Mouse (Mus musculus) thymus, postnatal 0 days (tissue): Measurements from ENCODE around the gene Cfap77. TPM values are rescaled to one million over a fixed set of nuclear protein-coding genes. Genes with fewer than 3 reads are reported as not detected.
A peak's percentile ranks its signal among the peaks of the same experiment; 100 is the strongest.

Experiments
- DNase-seq: peaks from one replicate; pipeline ENCODE4 v3.0.0-alpha.2; 2015; ENCODE audit warnings: low spot score
- polyA plus RNA-seq: library from polyadenylated mRNA; unstranded; fragments of >200 nt; fragmentation: Nextera tagmentation; extraction: Ambion mirVana; gene quantifications from 2 replicates; pipeline ENCODE4 v1.2.1, GENCODE M21; 2015

The Cfap77 gene
- polyA plus RNA-seq, 1 experiment from 2014 or later = 0.27 TPM

DNA sequence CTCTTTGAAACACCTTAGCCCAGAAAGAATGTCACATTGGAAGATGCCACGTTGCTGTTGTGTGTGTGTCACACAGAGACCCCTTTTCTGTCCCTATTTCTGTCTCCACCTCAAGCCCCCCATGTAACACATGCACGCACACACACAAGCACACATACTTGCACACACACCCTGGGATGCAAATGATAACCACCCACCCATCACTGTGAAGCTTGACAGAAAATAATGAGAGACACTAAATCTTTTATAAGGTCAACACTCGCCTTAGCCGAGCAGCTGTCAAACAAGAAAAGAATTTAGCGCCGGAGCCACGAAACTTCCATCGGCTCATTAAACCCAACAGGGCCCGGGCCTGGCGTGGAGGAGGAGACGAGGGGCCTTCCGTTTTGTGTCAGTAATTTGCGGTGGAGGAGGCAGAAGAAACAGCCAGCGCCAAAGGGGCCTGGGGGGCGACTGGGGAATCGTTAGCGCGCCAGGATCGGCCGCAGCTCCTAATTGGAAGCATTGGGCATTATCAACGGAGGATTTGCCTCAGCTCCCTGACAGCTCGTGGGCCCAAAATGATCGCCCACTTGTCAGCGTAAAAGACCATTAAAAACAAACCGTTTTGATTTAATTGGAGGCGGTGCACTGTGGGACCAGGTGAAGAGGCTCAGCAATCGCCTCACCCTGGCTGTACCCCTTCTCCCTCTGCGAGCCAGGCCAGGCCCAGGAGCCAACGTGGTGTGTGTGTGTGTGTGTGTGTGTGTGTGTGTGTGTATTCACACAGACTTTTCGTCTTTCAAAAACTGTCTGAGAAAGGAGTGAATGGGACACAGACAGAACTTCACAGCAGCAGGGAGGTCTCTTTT lies 111.0 kb downstream of the Cfap77 start:
- no peak for DNase-seq

DNA sequence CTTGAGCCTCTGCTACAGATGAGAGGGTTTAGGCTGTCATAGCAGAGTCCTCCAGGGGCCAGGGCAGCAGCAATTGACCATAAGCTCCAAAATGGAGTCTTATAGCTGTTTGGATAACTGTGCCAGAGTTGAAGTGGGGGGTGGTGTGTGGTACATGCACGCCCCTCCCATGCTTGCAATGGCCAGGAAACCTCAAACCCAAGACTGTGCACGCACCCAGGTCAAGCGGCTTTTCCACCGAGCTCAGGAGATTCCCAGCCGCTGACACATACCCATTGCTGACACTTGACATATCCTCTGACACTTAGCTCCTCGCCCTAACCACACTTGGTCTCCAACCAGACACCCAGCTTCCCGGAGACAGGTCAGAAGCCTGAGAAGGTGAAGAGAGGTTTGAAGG lies 115.9 kb downstream of the Cfap77 start:
- no peak for DNase-seq

DNA sequence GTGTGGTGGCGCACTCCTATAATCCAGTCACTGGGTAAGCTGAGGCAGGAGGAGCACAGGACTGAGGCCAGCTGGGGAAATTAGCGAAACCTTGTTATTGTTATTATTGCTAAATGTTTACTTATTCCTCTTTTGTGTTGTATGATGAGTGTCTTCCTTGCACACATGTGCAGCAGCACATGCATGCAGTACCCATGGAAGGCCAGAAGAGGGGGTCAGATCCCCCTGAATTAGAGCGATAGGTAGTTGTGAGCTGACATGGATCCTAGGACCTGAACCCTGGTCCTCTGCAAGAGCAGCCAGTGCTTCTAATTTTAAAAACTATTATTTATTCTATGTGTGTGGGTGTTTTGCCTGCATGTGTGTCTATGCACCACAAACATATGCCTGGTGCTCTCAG lies 124.3 kb downstream of the Cfap77 start:
- no peak for DNase-seq

DNA sequence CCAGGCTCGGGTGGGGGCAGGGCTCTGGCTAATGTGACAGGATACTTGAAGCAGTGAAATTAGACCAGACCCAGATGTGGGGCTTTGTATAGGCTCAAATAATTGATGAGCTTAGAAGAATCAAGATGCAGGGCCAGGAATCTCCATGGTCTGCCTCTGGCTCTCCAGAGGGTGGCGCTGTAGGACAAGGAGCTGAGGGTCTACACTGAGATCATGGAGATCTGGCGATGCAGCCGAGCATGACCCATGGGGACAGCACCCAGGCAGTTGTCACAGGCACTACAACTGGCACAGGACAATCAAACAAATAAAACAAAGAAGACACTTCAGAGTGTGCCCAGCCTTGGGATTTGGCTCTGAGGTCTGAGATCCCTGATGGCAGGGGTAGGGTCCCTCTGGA lies 131.0 kb downstream of the Cfap77 start:
- peak; percentile 27 for DNase-seq

DNA sequence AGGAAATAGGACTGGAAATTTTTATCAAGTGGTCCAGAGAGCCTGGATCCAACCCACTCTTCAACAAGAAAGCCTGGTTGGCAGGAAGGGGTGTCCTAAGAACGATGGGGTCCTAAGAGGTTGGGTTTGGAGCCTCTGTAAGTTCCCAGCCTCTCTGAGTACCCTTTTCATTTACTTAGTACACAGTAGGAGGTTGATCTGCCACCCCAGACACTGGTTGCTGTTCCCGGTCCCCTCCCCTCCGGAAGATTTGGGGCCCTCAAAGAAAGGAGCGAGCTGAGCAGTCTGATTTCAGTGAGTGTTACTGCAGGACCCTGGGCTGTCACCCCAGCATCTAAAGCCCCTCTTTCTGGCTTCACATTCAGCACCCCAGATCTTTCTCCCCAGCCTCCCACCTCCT lies 135.9 kb downstream of the Cfap77 start:
- DNase-seq = no peak

DNA sequence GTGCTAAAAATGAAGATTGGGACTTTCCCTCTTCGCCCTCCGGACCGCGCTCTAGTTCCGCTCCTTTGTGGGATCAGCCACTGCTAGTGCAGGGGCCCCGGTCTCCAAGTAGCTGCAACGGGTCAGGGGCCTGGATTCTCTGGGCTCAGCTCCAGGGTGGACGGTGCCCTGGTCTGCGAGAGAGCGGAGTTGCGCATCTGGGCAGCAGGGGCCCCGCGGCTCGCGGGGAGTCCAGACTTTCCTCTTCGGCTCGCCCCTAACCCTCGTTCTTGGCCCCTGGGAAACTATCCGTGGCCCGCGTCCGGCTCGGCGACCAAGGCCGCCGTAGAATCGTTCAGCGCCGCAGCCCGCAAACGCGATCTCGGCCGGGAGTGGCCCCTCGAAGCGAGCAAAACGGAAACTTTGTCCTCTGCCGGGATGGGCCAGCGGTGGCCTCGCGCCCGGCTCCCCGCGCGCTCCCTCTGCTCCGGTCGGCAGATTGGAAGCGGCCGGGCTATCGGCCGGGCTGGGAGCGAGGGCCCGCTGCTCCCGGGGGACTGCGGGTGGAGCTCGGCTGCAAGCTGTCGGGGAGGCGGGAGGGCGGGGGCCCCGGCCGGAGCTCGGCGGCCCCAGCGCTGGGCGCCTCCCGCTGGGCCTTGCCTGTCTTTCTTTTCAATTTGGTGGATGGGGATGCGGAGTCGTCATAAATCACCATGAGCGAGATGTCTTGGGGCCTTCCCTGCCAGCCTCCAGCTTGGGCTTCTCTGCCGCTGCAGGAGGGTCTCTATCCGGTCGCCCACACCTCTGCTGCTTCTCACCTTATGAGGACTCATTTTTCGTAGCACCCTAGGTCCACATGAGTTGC lies 137.1 kb downstream of the Cfap77 start:
- DNase-seq = no peak

DNA sequence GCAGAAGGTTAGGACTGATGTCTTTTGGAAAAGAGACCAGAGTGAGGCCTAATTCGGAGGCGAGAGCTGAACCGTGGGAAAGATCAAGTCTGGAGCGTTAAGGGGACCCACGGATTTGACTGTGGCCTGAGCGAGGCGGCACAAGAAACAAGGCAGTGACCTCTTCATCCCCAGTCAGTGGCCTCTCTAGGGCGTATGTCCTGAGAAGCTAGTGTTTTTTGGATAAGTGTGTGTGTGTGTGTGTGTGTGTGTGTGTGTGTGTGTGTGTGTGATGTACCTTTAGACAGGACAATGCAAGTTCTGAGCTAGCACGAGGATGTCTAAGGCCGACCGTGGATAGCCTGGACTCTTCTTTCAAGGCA lies 137.7 kb downstream of the Cfap77 start:
- no peak for DNase-seq

DNA sequence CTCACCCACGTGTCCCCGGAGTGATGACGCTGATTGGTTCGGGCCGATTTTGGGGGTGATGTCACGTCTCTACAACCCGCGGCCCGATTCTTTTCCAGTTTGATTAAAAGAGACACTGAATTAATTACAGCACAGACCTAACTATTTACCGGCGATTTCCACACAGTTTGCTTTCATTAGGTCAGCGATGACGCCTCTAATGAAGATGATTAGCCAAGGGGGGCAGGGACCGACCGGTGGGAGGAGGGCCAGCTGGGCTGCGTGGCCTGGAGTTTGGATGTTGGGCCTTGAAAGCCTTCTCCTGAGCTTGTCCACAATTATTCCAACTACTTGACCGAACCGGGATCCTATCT lies 138.4 kb downstream of the Cfap77 start, which contains the start of gene Barhl1:
Barhl1 (minus strand) TSS at position 156 of the 353 bp plus-strand sequence.
- no peak for DNase-seq

DNA sequence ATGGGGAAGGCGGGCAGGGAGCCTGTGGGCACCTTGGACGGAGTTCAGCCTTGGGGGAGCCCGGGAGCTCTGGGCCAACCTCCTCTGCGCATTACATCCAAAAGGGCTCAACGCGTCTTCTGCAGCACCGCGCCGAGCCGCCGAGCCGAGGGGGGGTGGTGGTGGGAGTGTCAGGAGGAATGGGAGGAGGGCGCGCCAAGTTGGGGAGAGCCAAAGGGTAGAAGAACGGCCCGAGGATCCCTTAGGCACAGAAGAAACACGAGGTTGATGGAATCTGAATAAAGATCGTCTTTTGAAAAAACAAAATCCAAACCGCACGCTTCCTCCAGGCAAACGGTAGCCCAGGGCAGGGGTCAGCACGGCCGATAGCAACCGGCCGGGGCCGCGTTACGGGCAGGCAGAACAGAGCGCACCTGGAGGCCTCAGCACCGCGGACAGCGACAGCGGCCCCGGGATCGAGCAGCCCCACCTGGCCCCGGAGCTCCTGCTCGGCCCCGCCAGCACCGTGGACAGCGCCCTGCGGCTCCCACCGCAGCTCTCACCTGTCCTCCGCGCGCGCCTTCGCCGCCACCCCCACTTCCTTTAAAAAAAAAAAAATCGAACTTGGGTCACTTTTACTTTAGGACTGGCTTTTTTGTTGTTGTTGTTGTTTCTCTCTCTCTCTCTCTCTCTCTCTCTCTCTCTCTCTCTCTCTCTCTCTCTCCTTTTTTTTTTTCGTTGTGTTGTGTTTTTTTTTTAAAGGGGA lies 138.9 kb downstream of the Cfap77 start:
- DNase-seq = peak; percentile 85

DNA sequence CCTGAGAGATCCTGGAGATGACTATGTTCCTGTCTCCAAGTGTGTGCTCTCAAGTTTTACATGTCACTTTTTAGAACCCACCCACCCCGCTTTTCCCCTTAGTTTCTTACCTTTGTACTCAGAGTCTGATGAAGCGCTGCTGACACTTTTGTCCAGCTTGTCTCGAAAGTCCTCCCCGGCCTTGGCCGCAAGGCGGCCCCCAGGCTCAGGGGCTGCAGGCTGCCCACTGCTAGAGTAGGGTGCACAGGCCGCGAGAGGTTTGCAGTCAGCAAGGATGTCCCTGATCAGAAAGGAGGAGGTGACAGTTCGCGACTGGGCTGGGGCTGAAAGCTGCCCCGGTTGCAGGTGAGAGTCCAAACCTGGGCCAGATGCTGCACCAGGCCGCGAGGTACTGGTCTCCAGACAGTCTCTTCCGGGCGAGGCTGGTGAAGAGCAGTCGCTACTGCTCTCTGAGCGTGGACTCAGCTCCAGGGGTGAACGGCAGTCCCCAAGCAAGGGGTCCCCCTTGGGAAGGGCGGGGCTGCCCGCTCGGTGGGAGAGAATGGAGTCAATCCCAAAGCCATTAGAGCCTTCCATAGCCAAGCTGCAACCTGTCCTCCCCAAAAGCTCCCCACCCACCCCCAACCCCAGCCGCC lies 139.6 kb downstream of the Cfap77 start:
- DNase-seq = no peak

DNA sequence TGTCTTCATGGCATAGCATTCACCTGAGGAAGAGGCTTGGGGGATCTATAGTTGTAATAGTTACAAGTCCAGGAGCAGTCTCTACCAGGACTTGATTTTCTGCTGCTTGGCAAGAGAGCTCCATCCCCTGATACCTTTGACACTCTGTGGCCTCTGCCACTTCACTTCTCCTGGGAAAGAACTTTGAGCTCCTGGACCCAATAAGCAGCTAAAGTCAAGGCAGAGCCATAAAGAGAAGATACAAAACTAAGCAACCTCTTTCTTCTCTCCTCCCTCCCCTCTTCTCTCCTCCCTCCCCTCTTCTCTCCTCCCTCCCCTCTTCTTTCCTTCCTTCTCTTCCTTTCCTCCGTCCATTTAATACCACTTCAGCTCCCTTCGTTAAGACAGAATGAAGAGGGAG lies 140.7 kb downstream of the Cfap77 start:
- no peak for DNase-seq

DNA sequence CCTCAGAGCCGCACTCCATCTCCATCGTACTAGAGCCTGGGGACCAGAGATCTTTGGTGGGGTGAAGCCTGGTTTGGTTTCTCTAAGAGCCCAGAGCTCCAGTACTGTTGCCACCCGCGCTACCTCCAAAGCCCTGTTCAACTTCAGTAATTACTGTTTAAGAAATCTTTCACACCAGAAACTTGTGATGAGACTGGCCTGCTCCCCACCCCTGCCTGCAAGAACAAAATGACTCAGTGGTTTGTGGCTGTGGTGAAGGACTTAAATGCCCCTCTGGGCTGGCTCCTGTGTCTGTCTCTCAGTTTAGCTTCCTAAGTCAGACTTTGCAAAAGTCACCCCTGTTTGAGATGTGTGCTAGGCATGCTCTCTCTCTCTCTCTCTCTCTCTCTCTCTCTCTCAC lies 141.9 kb downstream of the Cfap77 start:
- no peak for DNase-seq

DNA sequence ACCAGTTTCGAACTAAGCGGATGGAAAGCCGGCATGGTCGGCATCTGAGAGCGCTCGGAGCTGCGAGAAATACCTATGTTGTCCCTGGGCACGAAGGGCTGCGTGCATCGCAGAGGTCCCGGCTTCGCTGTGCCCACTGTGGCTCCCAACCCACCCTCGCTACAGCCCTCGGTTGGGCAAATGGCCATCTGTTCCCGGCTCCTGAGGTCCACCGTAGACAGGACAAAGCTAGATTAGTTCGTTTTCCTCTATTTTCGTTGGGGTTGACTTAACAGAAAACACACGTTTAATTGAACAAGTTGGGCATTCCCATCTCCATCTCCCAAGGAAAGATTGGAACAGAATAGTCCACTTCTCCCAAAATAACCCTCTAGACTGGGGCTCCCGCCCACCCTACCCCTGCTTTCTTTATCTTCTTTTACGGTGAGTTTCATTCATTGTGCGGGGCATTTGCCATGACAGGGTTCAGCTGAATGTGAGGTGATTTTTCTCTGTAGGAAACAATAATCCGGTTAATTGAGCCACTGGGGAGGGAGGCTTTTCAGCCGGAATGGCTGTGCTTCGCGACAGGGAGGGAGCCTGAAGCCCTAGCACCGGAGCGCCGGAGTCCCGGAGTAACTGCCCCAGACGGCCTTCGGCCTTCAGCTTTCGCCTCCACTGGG lies 142.7 kb downstream of the Cfap77 start:
- no peak for DNase-seq

DNA sequence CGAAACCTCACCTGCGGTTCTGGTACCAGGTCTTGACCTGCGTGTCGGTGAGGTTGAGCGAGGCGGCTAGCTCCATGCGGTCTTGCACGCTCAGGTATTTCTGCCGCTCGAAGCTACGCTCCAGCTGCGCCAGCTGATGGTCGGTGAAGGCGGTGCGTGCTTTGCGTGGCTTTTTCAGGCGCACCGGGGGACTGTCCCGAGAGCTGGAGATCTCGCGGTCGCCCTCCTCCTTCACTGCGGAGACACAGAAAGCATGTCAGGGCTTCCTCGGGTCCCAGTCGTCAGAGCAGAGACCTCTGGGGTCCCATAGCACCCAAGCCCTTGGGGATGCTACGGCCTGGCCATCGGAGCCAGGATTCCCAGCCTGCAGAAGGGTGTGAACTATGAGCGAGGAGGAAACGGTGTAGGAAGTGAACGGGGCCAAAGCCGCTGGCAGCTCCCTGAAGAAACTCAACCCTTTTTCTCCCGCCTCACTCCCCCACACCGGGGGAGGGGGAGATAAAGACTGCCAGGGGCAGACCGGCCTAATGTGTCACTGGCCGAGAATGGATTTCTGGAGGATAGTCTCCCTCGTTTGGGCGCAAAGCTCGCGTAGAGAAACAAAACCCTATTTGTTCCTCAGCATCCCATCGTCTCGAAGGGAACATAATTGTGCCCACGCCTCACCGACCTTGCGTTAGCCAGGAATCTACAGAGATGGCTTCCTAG lies 143.4 kb downstream of the Cfap77 start:
- no peak for DNase-seq

DNA sequence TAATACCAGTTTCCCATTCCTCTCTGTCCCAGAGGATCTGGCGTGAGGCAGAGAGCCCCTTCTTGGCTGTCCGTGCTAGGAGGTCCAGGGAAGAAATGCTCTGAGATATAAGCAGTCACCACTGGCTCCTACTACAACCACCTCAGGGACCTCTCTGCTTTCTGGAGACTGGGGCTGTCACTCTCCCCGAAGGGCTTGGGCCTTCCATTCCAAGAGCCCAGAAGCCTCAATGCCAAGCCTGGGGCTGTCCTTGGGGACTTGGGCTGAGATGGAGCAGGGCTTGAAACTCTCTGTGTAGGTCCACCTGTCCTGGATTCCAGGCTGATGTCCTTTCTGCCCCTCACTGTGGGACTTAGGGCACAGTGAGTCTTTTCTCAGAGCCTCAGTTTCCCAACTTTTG lies 144.0 kb downstream of the Cfap77 start:
- DNase-seq = no peak

DNA sequence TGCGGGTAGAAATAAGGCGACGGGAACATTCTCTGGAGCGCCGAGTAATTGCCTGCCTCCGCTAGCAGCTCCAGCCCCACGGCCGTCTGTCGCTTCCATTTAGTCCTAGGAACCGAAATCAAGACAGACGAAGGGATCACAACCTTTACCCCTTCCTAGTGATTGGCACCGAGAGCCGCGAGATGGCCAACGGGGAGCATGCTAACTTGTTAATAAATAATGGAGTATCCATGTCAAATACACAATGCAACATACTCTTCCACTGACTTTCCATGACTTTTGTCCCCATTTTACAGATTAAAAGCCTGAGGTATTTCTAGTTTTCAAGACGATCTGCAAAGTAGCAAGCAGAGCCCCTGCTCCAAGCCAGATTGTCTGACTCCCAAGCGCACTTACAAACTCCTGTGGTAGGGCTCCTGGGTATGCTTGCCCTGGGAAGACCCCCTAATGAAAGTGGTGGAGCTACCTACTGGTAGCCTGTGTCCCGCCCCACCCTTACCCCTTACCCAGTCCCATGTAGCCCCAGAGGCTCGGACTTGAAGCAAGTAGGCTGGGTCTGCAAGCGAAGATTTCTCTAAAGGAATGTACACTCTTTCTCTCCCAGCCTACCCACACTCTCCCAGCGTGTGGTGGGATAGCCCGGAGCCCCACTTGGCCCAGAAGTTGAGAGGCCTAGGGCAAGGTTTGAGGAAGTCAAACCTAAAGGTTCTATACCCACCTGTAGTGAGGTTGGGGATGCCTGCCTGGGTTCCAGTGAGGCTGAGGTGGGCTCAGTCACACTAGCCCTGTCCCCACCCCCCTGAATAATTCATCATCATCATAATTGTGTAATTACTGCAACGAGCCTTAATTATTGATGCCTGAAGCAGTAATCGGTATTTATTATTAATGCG lies 144.8 kb downstream of the Cfap77 start:
- no peak for DNase-seq

DNA sequence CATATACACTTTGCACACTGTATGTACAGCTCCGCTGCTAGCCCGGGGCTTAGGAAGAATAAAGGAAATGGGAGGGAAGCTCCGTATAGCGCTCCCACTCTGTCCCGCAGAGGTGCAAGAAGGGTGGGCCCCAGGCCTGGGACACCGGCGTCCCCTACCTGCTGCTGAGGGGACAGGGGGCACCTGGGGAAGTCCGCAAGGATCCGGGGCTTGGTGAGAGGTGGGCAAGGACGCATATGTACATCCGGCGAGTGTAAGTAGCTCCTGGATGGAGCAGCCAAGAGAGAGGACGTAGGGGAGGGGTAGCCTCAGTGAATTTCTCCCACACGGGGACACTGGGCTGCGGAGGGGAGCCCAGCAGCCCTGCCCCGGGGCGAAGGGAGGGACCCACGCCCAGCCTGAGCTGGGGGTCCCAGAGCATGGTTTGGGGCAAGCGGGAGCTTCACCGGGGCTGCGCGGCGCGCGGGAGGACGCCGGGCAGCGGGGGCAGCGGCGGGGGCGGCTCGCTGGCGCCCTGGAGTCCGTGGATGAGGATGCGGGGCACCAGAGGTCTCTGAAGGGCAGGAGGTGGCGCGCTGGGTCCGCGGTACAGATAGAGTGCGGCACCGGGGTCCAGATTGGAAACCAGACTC lies 145.6 kb downstream of the Cfap77 start:
- DNase-seq = no peak

DNA sequence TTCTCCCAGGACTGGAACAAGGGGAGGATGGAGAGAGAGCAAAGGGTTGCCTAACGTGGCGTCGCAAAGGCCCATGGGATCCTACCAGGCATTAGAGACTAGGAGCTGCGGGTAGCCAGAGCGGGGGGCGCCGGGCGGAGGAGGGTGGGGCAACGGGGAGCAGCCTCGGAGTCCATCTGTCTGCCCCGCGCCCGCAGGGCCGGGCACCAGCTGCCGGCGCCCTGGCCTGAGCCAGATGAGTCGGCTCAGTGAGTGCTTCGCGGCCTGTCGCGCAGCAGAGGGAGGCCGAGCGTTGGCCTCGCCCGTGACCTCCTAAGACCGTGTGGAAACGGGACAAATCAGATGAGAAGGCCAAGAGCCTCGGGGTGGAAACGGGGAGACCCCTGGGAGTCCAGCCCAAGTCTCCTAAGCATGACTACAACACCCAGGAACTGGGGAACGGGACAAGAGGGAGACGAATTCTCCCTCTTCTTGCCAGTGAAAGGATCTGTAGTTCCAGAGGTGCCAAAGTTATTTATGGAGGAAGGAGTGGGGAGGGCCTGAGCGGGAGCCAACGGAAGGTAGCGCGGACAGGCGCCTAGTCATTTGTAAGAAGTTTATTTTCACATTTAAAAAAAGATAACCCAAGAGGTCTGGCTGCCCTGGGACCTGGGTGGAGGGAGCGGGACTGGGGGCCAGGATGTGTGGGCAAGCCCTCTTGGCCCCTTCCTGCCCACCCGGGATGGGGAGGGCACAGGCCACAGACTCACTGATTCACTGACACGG lies 146.3 kb downstream of the Cfap77 start:
- DNase-seq = no peak
